Mouse (Mus musculus): ENCODE results near the gene Zfand2a.

Gene Zfand2a

GRCm38 (mm10) chr5:139484185-139484814 is at the start of gene Zfand2a:
Gene Zfand2a, minus strand, starts transcription at chr5:139484549.
- DNase-seq (ENCODE audit: low spot score): peak; percentile 100

GRCm38 (mm10) chr5:139528851-139529250 is 44.5 kb upstream of the Zfand2a start:
- no peak for DNase-seq (ENCODE audit: low spot score)

DNA sequence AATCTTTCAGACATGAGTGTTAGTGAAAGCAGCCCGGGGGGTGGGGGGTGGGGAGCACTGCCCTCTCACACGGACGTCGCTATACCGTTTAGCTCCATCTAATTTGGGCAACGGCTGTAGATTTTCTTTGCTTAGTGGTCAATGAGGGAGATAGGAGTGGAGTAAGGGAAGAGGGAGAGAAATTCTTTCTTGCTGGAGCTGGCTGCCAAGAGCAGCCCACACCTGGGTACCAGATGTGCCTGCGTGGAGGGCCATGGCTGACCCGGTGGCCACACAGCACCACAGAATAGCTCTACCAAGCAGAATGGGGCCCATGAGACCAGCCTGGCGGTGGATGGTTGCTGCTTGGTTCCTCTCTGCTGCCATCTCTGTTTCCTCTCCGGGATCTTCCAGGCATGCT is 37.6 kb upstream of the Zfand2a start:
- DNase-seq (ENCODE audit: low spot score): no peak

DNA sequence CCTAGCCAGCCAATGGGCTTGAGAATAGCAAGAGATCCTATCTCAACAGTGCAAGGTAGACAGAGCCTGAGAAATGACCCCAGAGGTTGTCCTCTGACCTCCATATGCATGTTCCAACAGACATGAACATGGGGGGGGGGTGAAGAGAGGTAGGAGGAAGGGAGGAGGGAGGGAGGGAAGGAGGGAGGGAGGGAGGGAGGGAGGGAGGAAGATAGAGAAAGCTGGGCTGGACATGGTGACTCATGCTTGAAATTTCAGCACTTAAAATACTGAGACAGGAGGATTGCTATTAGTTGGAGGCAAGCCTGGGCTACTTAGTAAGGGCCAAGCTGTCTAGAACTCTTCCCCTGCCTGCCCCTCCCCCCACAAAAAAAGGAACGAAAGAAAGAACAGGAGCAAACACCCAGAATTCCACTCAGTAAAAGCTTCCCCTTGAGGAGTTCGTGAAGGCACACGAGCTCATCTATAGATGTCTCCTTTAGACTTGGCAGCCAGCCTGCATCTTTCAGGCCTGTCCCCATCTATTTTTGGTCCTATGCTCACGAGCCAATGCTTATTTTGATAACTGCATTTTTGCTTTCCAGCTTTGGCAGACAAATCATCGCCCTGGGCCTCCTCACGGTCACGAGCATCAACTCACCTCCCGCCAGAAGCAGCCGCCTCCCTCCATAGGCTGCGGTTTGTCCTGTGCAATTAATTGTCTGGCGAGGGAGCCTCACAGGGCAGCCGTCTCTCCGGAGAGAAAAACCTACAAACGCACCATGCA is 35.9 kb upstream of the Zfand2a start:
- DNase-seq (ENCODE audit: low spot score): no peak

GRCm38 (mm10) chr5:139516281-139516680 is 31.9 kb upstream of the Zfand2a start:
- DNase-seq (ENCODE audit: low spot score): no peak

GRCm38 (mm10) chr5:139512201-139512600 is 27.9 kb upstream of the Zfand2a start:
- no peak for DNase-seq (ENCODE audit: low spot score)

GRCm38 (mm10) chr5:139510682-139511366 is 26.5 kb upstream of the Zfand2a start:
- no peak for DNase-seq (ENCODE audit: low spot score)

DNA sequence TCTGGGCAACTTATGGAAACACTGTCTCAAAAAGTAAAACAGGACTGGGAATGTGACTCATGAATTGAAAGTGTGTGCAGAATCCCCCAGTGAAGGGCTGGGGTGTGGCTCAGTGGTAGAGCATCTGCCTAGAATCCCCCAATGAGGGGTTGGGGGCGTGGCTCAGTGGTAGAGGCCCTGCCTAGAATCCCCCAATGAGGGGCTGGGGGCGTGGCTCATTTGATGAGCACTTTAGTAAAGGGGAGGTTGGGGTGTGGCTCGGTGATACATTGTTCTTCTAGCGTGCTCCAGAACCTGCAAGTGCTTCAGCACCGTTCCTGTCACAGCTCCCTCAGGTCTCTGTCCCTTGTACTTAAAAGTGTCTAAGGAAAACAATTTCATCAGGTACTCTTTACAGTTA is 21.9 kb upstream of the Zfand2a start:
- DNase-seq (ENCODE audit: low spot score): no peak

GRCm38 (mm10) chr5:139505073-139505606 is 20.8 kb upstream of the Zfand2a start:
- DNase-seq (ENCODE audit: low spot score): peak; percentile 89

DNA sequence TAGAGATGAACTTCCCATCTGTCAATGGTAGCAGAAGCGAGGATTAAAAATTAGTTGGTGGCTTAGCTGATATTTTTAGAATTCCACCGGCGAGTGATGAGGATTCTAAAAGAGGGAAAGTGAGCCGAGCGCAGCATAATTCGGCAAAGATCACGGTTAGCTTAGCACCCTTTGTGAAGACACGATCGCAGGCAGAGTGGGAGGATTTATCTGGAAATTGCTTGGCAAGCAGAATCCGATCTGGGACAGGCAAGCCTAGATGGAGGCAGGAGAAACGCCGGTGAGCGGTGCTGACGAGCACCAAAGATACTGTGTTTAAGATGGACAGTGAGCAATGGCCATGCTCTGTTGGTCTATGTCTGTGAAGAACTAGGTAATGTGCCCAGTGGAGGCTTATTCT is 17.9 kb upstream of the Zfand2a start:
- DNase-seq (ENCODE audit: low spot score): no peak

DNA sequence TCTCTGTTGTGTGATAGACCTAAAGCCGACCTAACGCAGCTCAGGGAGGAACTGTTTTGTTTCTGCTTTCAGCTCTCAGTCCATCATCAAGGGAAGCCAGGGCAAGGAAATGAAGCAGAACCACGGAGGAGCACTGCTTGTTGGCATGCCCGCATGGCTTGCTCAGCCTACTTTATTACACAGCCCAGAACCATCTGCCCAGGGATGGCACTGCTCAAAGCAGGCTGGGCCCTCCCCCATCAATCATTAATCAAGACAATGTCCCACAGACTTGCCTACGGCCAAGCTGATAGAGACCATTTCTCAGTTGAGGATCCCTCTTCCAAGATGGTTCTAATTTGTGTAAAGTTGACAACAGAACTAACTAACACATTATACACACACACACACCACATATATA is 14.4 kb upstream of the Zfand2a start:
- DNase-seq (ENCODE audit: low spot score): no peak

GRCm38 (mm10) chr5:139496939-139497338 is 12.6 kb upstream of the Zfand2a start:
- no peak for DNase-seq (ENCODE audit: low spot score)

DNA sequence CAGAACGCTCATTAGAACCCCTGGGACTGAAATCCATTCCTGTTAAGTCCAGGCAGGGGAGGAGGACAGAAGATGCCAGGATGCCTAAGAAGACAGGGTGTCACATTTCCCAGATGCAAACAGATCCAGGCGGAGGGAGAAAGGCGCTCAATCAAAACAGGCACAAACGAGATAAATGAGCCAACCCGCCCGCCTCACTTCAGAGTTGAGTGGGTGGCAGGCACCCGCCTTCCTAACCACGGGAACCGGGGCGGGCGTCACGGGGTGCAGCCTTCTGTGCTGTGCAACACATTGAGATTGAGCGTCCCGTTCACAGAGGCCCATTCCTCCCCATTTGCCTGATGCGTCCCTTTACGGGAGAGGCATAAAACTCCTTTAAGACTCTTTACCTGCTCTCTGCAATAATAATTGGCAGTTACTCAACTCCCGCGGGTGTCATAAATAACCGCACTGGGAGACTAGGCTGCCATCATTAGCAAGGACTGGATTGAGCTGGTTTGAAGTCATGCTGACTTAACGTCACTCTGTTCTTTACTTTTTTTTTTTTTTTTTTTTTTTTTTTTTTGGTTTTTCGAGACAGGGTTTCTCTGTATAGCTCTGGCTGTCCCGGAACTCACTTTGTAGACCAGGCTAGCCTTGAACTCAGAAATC is 10.8 kb upstream of the Zfand2a start:
- DNase-seq (ENCODE audit: low spot score): no peak

DNA sequence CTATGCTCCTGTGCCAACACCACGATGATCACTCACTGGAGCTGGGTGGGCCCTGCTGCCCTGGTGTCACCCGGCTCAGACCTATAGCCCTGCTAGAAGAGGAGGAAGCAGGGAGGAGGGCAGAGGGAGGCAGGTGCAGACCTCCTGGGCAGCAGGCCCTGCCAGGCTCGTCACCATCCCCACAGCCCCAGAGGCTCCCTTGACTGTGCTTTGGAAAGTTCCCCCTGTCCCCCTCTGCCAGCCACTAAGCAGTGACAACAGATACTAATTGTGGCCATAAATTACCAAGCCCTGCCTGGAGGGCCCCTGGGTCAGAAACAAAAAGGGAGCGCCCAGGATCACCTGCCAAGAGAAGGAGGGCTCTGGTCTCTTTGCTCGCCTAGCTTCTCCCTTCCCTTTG is 9.3 kb upstream of the Zfand2a start:
- no peak for DNase-seq (ENCODE audit: low spot score)

DNA sequence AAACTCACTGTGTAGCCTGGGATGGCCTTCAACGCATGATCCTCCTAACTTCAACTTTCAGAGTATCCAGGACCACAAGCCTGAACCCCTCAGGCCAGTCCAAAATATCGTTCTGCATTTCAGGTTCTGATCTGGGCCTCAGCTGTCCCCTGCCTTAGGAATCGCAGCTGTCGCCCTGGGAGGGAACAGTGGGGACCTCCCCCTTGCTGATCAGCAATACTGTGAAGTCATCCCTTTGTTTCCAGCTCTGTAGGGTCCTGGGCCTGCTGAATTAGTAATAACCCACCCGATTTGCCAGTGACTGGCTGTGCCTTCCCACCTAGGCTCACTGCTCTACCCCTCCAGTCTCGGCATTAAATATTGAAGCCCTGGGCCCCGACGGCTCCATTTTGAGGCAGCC is 7.0 kb upstream of the Zfand2a start:
- DNase-seq (ENCODE audit: low spot score): no peak

DNA sequence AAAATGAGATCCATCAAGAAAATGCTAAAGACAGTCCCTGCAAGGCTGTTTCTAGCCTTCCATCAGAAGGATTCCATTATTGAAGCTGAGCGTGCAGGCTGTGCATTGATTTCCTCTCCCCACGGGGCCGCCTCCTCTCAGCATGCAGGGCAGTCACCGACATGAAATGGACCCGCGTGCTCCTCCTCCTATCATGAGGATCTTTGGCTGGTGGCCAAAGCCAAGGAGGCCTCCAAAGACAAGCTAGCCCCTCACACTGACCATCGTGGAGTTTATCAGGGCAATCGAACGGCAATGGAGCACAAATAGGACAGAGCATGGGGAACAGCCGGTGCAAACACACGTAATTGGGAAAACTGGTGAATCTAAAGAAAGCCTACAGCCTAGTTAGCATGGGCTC is 5.8 kb upstream of the Zfand2a start:
- DNase-seq (ENCODE audit: low spot score): no peak

DNA sequence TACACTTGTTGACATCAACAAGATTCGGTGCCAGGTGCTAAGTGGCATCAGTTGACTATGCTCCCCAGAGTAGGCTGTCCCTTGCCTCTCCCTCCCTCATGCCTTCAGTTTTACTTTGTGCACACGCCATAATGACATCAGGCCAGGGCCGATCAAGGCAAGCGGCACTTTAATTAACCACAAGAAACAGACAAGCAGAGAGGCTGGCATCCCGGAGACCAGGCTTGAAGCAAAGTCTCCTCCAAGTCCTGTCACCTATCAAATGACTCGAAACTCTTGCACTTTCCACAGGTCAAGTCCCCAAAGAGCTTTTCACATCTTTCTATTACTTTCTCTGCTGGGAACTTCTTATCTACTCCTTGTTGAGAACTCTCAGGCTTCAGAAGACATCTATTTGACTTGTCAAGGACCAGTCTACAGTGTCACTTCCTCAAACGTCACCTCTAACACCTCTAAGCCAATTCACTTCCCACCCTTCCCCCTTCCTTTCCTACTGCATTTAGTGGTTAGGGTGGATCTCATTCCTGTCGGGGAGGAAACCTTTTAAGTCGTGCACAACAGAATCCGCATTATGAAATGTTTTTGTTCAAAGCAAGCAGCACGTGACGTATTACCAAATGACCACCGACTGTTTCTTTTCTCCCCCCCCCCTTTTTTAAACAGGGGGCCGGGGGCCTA is 1.0 kb downstream of the Zfand2a start:
- DNase-seq (ENCODE audit: low spot score): no peak

DNA sequence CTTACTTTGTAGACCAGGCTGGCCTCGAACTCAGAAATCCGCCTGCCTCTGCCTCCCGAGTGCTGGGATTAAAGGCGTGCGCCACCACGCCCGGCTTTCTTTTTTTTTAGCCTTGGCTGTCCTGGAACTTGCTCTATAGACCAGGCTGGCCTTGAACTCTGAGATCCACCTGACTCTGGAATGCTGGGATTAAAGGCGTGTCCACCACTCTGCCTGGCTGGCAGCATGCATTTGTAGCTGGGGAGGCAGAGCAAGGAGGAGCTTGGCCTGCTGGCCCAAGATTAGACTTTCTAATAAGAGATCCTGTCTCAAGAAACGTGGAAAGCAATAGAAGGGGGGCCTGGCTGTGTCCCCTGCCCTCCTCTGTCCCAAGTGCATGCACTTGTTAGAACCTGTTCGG is 3.9 kb downstream of the Zfand2a start:
- no peak for DNase-seq (ENCODE audit: low spot score)

- DNase-seq (ENCODE audit: low spot score): no peak
Measured at GRCm38 (mm10) chr5:139479088-139479487, 5.3 kb downstream of the Zfand2a start.

DNA sequence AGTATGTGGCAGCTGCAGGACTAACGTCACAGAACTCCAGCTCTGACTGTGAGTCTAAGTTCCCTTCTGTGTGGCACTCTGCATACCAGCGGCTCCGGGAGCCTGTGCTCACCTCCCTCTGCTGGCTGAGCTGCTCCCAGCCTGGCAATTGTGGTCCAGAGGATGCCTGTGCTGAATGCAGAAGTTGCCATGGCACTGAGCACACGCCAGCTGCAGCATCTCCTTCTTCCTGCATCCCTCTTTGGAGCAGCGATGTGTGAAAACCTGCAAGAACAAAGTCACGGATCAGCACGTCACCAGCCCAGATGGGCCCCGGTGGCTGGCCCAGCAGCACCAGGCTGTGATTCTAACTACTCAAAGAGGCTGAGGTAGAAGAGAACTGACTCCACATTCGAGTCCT is 9.6 kb downstream of the Zfand2a start:
- DNase-seq (ENCODE audit: low spot score): no peak

GRCm38 (mm10) chr5:139467998-139468397 is 16.4 kb downstream of the Zfand2a start:
- peak; percentile 31 for DNase-seq (ENCODE audit: low spot score)

- DNase-seq (ENCODE audit: low spot score): no peak
Measured at GRCm38 (mm10) chr5:139466801-139467200, 17.5 kb downstream of the Zfand2a start.
